Mouse (Mus musculus) heart, embryonic 16.5 days (tissue): ENCODE measurements at regions not wholly inside any gene's neighbourhood (a gene's known extent, or its start where the extent isn't known, plus 50 kb on each side); places are given as distances from the start of the nearest gene placed in this dataset.

Experiments
- ATAC-seq: fragments of 200-750 bp; cut with Nextera tagmentation; replicated peaks from 2 replicates; pipeline ENCODE4 v1.8.0; 2017; ENCODE audit warnings: moderate number of reproducible peaks; ENCODE audit not compliant: insufficient read depth, low FRiP score; ENCODE audit errors: extremely low read depth
- H3K27ac ChIP-seq: fragments of 300-500 bp; sonication (generic); 2 replicates; pipeline ENCODE4 v1.5.1; 2014; ENCODE audit warnings: mild to moderate bottlenecking, low read length, control low read depth, moderate library complexity
- H3K27me3 ChIP-seq: fragments of 300-500 bp; sonication (generic); 2 replicates; pipeline ENCODE4 v1.6.1; 2014; ENCODE audit warnings: low read length, mixed read lengths; ENCODE audit not compliant: control insufficient read depth, insufficient read depth
- H3K36me3 ChIP-seq: fragments of 300-500 bp; sonication (generic); 2 replicates; pipeline ENCODE4 v1.6.1; 2014; ENCODE audit not compliant: control insufficient read depth, insufficient read depth
- H3K4me1 ChIP-seq: fragments of 300-500 bp; sonication (generic); 2 replicates; pipeline ENCODE4 v1.6.1; 2014; ENCODE audit warnings: low read length, mixed read lengths; ENCODE audit not compliant: control insufficient read depth, insufficient read depth
- H3K4me2 ChIP-seq: fragments of 300-500 bp; sonication (generic); 2 replicates; pipeline ENCODE4 v1.6.1; 2014; ENCODE audit warnings: low read depth, mild to moderate bottlenecking, control low read depth, low read length
- H3K4me3 ChIP-seq: fragments of 300-500 bp; sonication (generic); 2 replicates; pipeline ENCODE4 v1.5.1; 2014; ENCODE audit warnings: mild to moderate bottlenecking, control low read depth, low read length
- H3K9ac ChIP-seq: fragments of 300-500 bp; sonication (generic); 2 replicates; pipeline ENCODE4 v1.6.1; 2014; ENCODE audit warnings: low read length, control low read depth
- H3K9me3 ChIP-seq: fragments of 300-500 bp; sonication (generic); replicated peaks from 2 replicates; pipeline ENCODE4 v1.6.1; 2016; ENCODE audit warnings: low read length; ENCODE audit not compliant: control insufficient read depth
- WGBS: fragments of 180-500 bp; shearing (Covaris S2); extraction: QIAGEN DNeasy Blood & Tissue Kit; methylation state at CpG from one replicate; pipeline ENCODE4 v1.1.7; 2014; 5-methylcytosine and 5-hydroxymethylcytosine counted together

DNA sequence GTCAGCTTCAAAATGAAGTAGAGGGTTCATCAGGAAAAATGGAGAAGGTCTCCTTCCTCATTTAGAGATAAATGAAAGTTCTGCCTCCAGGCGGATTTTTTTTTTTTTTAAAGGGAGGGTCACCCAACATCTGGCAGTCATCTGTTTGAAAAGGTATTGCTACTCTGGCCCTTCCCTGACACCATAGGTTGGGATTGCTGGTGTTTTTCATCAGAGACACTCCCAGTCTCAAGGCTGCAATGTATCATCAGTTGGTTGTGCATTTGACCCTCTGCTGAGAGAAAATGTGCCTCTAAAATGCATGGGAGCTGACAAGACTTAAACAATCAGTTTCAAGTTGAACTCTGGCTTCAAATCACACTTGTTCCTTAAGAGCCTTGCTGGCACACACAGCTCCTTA lies 1344.4 kb downstream of the Mat2b start:
- H3K9me3 ChIP-seq, result no peaks in the 10 kb centered on the region
- no peaks in the 10 kb centered on the region for H3K4me1 ChIP-seq
- 23% methylated on average over 1 of the region's 1 CpGs for WGBS
- H3K4me3 ChIP-seq, result no peak overlapping the region
- no peak overlapping the region for H3K4me2 ChIP-seq
- ATAC-seq, result no peak
- no peak overlapping the region for H3K27ac ChIP-seq
- no peaks in the 10 kb centered on the region for H3K36me3 ChIP-seq
- no peaks in the 10 kb centered on the region for H3K27me3 ChIP-seq
- no peak overlapping the region for H3K9ac ChIP-seq
